Mouse (Mus musculus) heart, adult 2 months (tissue): ENCODE data around the gene S1pr1.

Source experiments
- CTCF ChIP-seq: fragments of 200-600 bp; IDR thresholded peaks from 2 replicates; pipeline ENCODE4 v1.8.1; 2022; ENCODE audit warnings: antibody characterized with exemption, mild to moderate bottlenecking, moderate library complexity
- EP300 ChIP-seq: fragments of 200-500 bp; IDR thresholded peaks from 2 replicates; pipeline ENCODE4 v1.6.1; 2011; ENCODE audit warnings: low read depth, low read length, control low read depth; ENCODE audit not compliant: insufficient read depth
- POLR2A ChIP-seq: fragments of 200-500 bp; IDR thresholded peaks from 2 replicates; pipeline ENCODE4 v1.6.1; 2011; ENCODE audit warnings: mild to moderate bottlenecking, low read depth, low read length, control low read depth; ENCODE audit not compliant: insufficient read depth

GRCm38 (mm10) chr3:115679022-115679421 lies 35.9 kb downstream of the S1pr1 start:
- TF ChIP-seq CTCF, result no peak
- no peak for TF ChIP-seq POLR2A
- no peak for TF ChIP-seq EP300
